Mouse (Mus musculus): ENCODE measurements around the gene Amot. TPM values are rescaled to one million over a fixed set of nuclear protein-coding genes. Genes with fewer than 3 reads are reported as not detected.

Amot gene
- polyA plus RNA-seq, 1 experiment: 7.0 TPM

- WGBS: 0% methylated on average over 1 of the region's 1 CpGs
- H3K27ac ChIP-seq (ENCODE audit: control insufficient read depth, insufficient read depth, low read length): no peak overlapping the region
- H3K4me1 ChIP-seq (replicated peaks; ENCODE audit: control insufficient read depth, insufficient read depth, low read length): no peaks in the 10 kb centered on the region
- H3K4me3 ChIP-seq (ENCODE audit: control insufficient read depth, insufficient read depth, low read length): no peak overlapping the region
- no peaks in the 10 kb centered on the region for H3K36me3 ChIP-seq (ENCODE audit: control insufficient read depth, insufficient read depth, low read length)
- H3K27me3 ChIP-seq (ENCODE audit: control insufficient read depth, insufficient read depth, low read length): no peaks in the 10 kb centered on the region
- TF ChIP-seq POLR2A (IDR thresholded peaks at IDR 0.05; ENCODE audit: control insufficient read depth, extremely low read depth, insufficient read depth, low read length, poor library complexity): no peak
- no peak for TF ChIP-seq CTCF (IDR thresholded peaks at IDR 0.05; ENCODE audit: borderline replicate concordance, control insufficient read depth, extremely low read depth, insufficient read depth, low read length, poor library complexity)
- DNase-seq: peak; percentile 2
Measured at GRCm38 (mm10) chrX:145399236-145399635, 105.7 kb downstream of the Amot start.

Other genes starting within 250 kb of the Amot start
- 0.33 and 0.46 TPM in 2 replicates for gene Lhfpl1, start 156.1 kb downstream of the Amot start, polyA plus RNA-seq (2012; rRNA removed)

Data from thymus, adult 2 months (tissue).